Mouse (Mus musculus) E14TG2a.4 (cell line): ENCODE measurements around the gene Mcur1.

ENCODE experiments used
- CTCF ChIP-seq: conservative IDR thresholded peaks from 2 replicates; pipeline ENCODE4 v1.5.1; 2014; ENCODE audit warnings: low read length
- NANOG ChIP-seq: IDR thresholded peaks from 2 replicates; pipeline ENCODE4 v1.6.1; 2014; ENCODE audit warnings: borderline replicate concordance, low read length, mixed read lengths

- TF ChIP-seq CTCF (no peak), NANOG (no peak)
These were observed 23.5 kb upstream of the Mcur1 start for GRCm38 (mm10) chr13:43583504-43583903.
